Mouse (Mus musculus): ENCODE data around the gene Cstf1. TPM values are rescaled to one million over a fixed set of nuclear protein-coding genes. Genes with fewer than 3 reads are reported as not detected.
A peak's percentile ranks its signal among the peaks of the same experiment; 100 is the strongest.

The Cstf1 gene
- polyA plus RNA-seq, 1 experiment, result 43.2 TPM

- TF ChIP-seq CTCF (IDR thresholded peaks at IDR 0.05; ENCODE audit: borderline replicate concordance, extremely low read depth, insufficient read depth, insufficient read length), result no peak
- TF ChIP-seq POLR2A (IDR thresholded peaks at IDR 0.05; ENCODE audit: borderline replicate concordance, extremely low read depth, insufficient read depth, insufficient read length, poor library complexity, severe bottlenecking), result no peak
- no peak for DNase-seq (ENCODE audit: low read depth)
These were observed 6.6 kb downstream of the Cstf1 start for GRCm38 (mm10) chr2:172376999-172377515.

- TF ChIP-seq POLR2A (IDR thresholded peaks at IDR 0.05; ENCODE audit: borderline replicate concordance, extremely low read depth, insufficient read depth, insufficient read length, poor library complexity, severe bottlenecking) (no peak), CTCF (IDR thresholded peaks at IDR 0.05; ENCODE audit: borderline replicate concordance, extremely low read depth, insufficient read depth, insufficient read length) (peak; percentile 43; the same call in 1 of the 2 replicates)
- DNase-seq (ENCODE audit: low read depth), result peak; percentile 32
These were observed 7.9 kb downstream of the Cstf1 start for GRCm38 (mm10) chr2:172378332-172378731.

- TF ChIP-seq CTCF (IDR thresholded peaks at IDR 0.05; ENCODE audit: borderline replicate concordance, extremely low read depth, insufficient read depth, insufficient read length), result no peak
- no peak for TF ChIP-seq POLR2A (IDR thresholded peaks at IDR 0.05; ENCODE audit: borderline replicate concordance, extremely low read depth, insufficient read depth, insufficient read length, poor library complexity, severe bottlenecking)
- no peak for DNase-seq (ENCODE audit: low read depth)
These were observed 10.0 kb downstream of the Cstf1 start for GRCm38 (mm10) chr2:172380513-172380912.

- no peak for TF ChIP-seq POLR2A (IDR thresholded peaks at IDR 0.05; ENCODE audit: borderline replicate concordance, extremely low read depth, insufficient read depth, insufficient read length, poor library complexity, severe bottlenecking)
- DNase-seq (ENCODE audit: low read depth), result no peak
These were observed 10.9 kb downstream of the Cstf1 start for GRCm38 (mm10) chr2:172381341-172381740.

GRCm38 (mm10) chr2:172381898-172382297, 11.4 kb downstream of the Cstf1 start:
- no peak for TF ChIP-seq POLR2A (IDR thresholded peaks at IDR 0.05; ENCODE audit: borderline replicate concordance, extremely low read depth, insufficient read depth, insufficient read length, poor library complexity, severe bottlenecking)
- no peak for TF ChIP-seq CTCF (IDR thresholded peaks at IDR 0.05; ENCODE audit: borderline replicate concordance, extremely low read depth, insufficient read depth, insufficient read length)
- no peak for DNase-seq (ENCODE audit: low read depth)

- DNase-seq (ENCODE audit: low read depth), result no peak
- TF ChIP-seq CTCF (IDR thresholded peaks at IDR 0.05; ENCODE audit: borderline replicate concordance, extremely low read depth, insufficient read depth, insufficient read length) (no peak), POLR2A (IDR thresholded peaks at IDR 0.05; ENCODE audit: borderline replicate concordance, extremely low read depth, insufficient read depth, insufficient read length, poor library complexity, severe bottlenecking) (no peak)
These were observed 14.2 kb downstream of the Cstf1 start for GRCm38 (mm10) chr2:172384715-172385114.

GRCm38 (mm10) chr2:172390341-172390740, 19.9 kb downstream of the Cstf1 start:
- DNase-seq (ENCODE audit: low read depth), result no peak
- no peak for TF ChIP-seq POLR2A (IDR thresholded peaks at IDR 0.05; ENCODE audit: borderline replicate concordance, extremely low read depth, insufficient read depth, insufficient read length, poor library complexity, severe bottlenecking)
- no peak for TF ChIP-seq CTCF (IDR thresholded peaks at IDR 0.05; ENCODE audit: borderline replicate concordance, extremely low read depth, insufficient read depth, insufficient read length)

GRCm38 (mm10) chr2:172392041-172392521, 21.6 kb downstream of the Cstf1 start:
- TF ChIP-seq CTCF (IDR thresholded peaks at IDR 0.05; ENCODE audit: borderline replicate concordance, extremely low read depth, insufficient read depth, insufficient read length) (no peak), POLR2A (IDR thresholded peaks at IDR 0.05; ENCODE audit: borderline replicate concordance, extremely low read depth, insufficient read depth, insufficient read length, poor library complexity, severe bottlenecking) (no peak)
- DNase-seq (ENCODE audit: low read depth), result no peak

GRCm38 (mm10) chr2:172393391-172394051, 23.0 kb downstream of the Cstf1 start, which contains the start of gene Cass4:
TSS of gene Cass4 (plus strand) at chr2:172393794.
- TF ChIP-seq CTCF (IDR thresholded peaks at IDR 0.05; ENCODE audit: borderline replicate concordance, extremely low read depth, insufficient read depth, insufficient read length), result no peak
- no peak for TF ChIP-seq POLR2A (IDR thresholded peaks at IDR 0.05; ENCODE audit: borderline replicate concordance, extremely low read depth, insufficient read depth, insufficient read length, poor library complexity, severe bottlenecking)
- DNase-seq (ENCODE audit: low read depth), result no peak

- TF ChIP-seq POLR2A (IDR thresholded peaks at IDR 0.05; ENCODE audit: borderline replicate concordance, extremely low read depth, insufficient read depth, insufficient read length, poor library complexity, severe bottlenecking) (no peak), CTCF (IDR thresholded peaks at IDR 0.05; ENCODE audit: borderline replicate concordance, extremely low read depth, insufficient read depth, insufficient read length) (no peak)
- DNase-seq (ENCODE audit: low read depth), result no peak
These were observed 23.5 kb downstream of the Cstf1 start for GRCm38 (mm10) chr2:172394052-172394392.

GRCm38 (mm10) chr2:172394671-172395070, 24.2 kb downstream of the Cstf1 start:
- TF ChIP-seq CTCF (IDR thresholded peaks at IDR 0.05; ENCODE audit: borderline replicate concordance, extremely low read depth, insufficient read depth, insufficient read length) (no peak), POLR2A (IDR thresholded peaks at IDR 0.05; ENCODE audit: borderline replicate concordance, extremely low read depth, insufficient read depth, insufficient read length, poor library complexity, severe bottlenecking) (no peak)

GRCm38 (mm10) chr2:172395961-172396360, 25.5 kb downstream of the Cstf1 start:
- TF ChIP-seq CTCF (IDR thresholded peaks at IDR 0.05; ENCODE audit: borderline replicate concordance, extremely low read depth, insufficient read depth, insufficient read length), result no peak
- TF ChIP-seq POLR2A (IDR thresholded peaks at IDR 0.05; ENCODE audit: borderline replicate concordance, extremely low read depth, insufficient read depth, insufficient read length, poor library complexity, severe bottlenecking), result no peak
- no peak for DNase-seq (ENCODE audit: low read depth)

More at GRCm38 (mm10) chr2:172394671-172395070, 24.2 kb downstream of the Cstf1 start:
- DNase-seq (ENCODE audit: low read depth), result no peak

All from brain, embryonic 14.5 days (tissue).